Mouse (Mus musculus): Measurements from ENCODE around the gene Keap1. TPM values are rescaled to one million over a fixed set of nuclear protein-coding genes. Genes with fewer than 3 reads are reported as not detected.
A peak's percentile ranks its signal among the peaks of the same experiment; 100 is the strongest.
"Not testable (repeated sequence)": the region's sequence is repeated elsewhere in the genome, so short reads cannot be mapped to it uniquely, and the experiment has no call there.

Gene Keap1
- total and polyA plus RNA-seq, 2 experiments from 2014 or later: 45.7 to 79.0 TPM

GRCm38 (mm10) chr9:21274336-21274735 is 35.2 kb upstream of the Keap1 start:
- Histone ChIP-seq H3K4me3 (ENCODE audit: low read depth, low read length) (no peak overlapping the region), H3K36me3 (replicated peaks; ENCODE audit: control insufficient read depth, insufficient read depth, low read length) (peaks cover 96% of the 10 kb centered on the region), H3K27me3 (ENCODE audit: control insufficient read depth, insufficient read depth, low read length) (no peaks in the 10 kb centered on the region), H3K4me1 (ENCODE audit: control insufficient read depth, insufficient read depth) (peaks cover 7% of the 10 kb centered on the region; the same call in 1 of the 2 replicates), H3K4me2 (ENCODE audit: low read depth, low read length) (no peak overlapping the region), H3K9me3 (replicated peaks; ENCODE audit: control insufficient read depth, low read length) (no peaks in the 10 kb centered on the region), H3K9ac (replicated peaks; ENCODE audit: low read depth, low read length) (no peak overlapping the region), H3K27ac (ENCODE audit: low read depth) (peak overlapping the region; percentile 62)
- TF ChIP-seq CTCF (IDR thresholded peaks at IDR 0.05; ENCODE audit: low read depth): no peak
- no peak for TF ChIP-seq EP300 (IDR thresholded peaks at IDR 0.05; ENCODE audit: low read depth)
- ATAC-seq (ENCODE audit: insufficient read depth, low read depth) (peak; percentile 59), DNase-seq (ENCODE audit: low spot score) (peak; percentile 23)
- WGBS: 37% methylated on average over 3 of the region's 3 CpGs

- Histone ChIP-seq H3K9me3 (replicated peaks; ENCODE audit: control insufficient read depth, low read length) (no peaks in the 10 kb centered on the region), H3K27ac (ENCODE audit: low read depth) (peak overlapping the region; percentile 62), H3K36me3 (replicated peaks; ENCODE audit: control insufficient read depth, insufficient read depth, low read length) (peaks cover 96% of the 10 kb centered on the region), H3K4me2 (ENCODE audit: low read depth, low read length) (no peak overlapping the region), H3K4me1 (ENCODE audit: control insufficient read depth, insufficient read depth) (peaks cover 7% of the 10 kb centered on the region; the same call in 1 of the 2 replicates), H3K9ac (replicated peaks; ENCODE audit: low read depth, low read length) (no peak overlapping the region), H3K27me3 (ENCODE audit: control insufficient read depth, insufficient read depth, low read length) (no peaks in the 10 kb centered on the region), H3K4me3 (ENCODE audit: low read depth, low read length) (no peak overlapping the region)
- no peak for TF ChIP-seq EP300 (IDR thresholded peaks at IDR 0.05; ENCODE audit: low read depth)
- TF ChIP-seq CTCF (IDR thresholded peaks at IDR 0.05; ENCODE audit: low read depth): no peak
- no peak for ATAC-seq (ENCODE audit: insufficient read depth, low read depth)
- no peak for DNase-seq (ENCODE audit: low spot score)
- WGBS: 52% methylated on average over 7 of the region's 7 CpGs
Observed at GRCm38 (mm10) chr9:21273520-21274228, 34.5 kb upstream of the Keap1 start.

GRCm38 (mm10) chr9:21273094-21273493 is 33.9 kb upstream of the Keap1 start:
- H3K27ac ChIP-seq (ENCODE audit: low read depth): no peak overlapping the region
- TF ChIP-seq CTCF (IDR thresholded peaks at IDR 0.05; ENCODE audit: low read depth) (no peak), EP300 (IDR thresholded peaks at IDR 0.05; ENCODE audit: low read depth) (no peak)

DNA sequence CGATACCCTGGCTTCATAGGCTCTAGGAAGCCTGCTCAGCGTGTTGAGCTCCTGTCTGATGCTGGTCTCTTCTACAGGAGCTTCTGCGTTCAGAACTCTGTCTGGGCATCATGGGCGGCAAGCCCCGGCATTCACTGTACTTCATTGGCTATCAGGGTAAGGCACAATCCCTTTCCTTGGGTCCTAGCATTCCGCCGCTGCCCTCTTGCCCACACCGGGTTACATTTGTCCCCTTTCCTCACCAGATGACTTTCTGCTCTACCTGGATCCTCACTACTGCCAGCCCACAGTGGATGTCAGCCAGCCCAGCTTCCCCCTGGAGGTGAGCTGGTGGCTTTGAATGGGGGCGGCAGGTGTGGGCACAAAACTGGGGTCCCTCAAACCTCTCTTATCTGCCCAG is 33.2 kb upstream of the Keap1 start:
- DNase-seq (ENCODE audit: low spot score) (no peak), ATAC-seq (ENCODE audit: insufficient read depth, low read depth) (no peak)
- no peaks in the 10 kb centered on the region for H3K27me3 ChIP-seq (ENCODE audit: control insufficient read depth, insufficient read depth, low read length)
- H3K9me3 ChIP-seq (replicated peaks; ENCODE audit: control insufficient read depth, low read length): no peaks in the 10 kb centered on the region
- H3K4me3 ChIP-seq (ENCODE audit: low read depth, low read length): no peak overlapping the region
- no peak overlapping the region for H3K9ac ChIP-seq (replicated peaks; ENCODE audit: low read depth, low read length)
- no peak overlapping the region for H3K4me2 ChIP-seq (ENCODE audit: low read depth, low read length)
- 85% methylated on average over 9 of the region's 9 CpGs for WGBS
- peaks cover 7% of the 10 kb centered on the region; the same call in 1 of the 2 replicates for H3K4me1 ChIP-seq (ENCODE audit: control insufficient read depth, insufficient read depth)
- no peak overlapping the region for H3K27ac ChIP-seq (ENCODE audit: low read depth)
- peaks cover 94% of the 10 kb centered on the region for H3K36me3 ChIP-seq (replicated peaks; ENCODE audit: control insufficient read depth, insufficient read depth, low read length)
- TF ChIP-seq EP300 (IDR thresholded peaks at IDR 0.05; ENCODE audit: low read depth) (no peak), CTCF (IDR thresholded peaks at IDR 0.05; ENCODE audit: low read depth) (no peak)

More at GRCm38 (mm10) chr9:21273094-21273493, 33.9 kb upstream of the Keap1 start:
- ATAC-seq (ENCODE audit: insufficient read depth, low read depth): no peak
- Histone ChIP-seq H3K4me3 (ENCODE audit: low read depth, low read length) (no peak overlapping the region), H3K9me3 (replicated peaks; ENCODE audit: control insufficient read depth, low read length) (no peaks in the 10 kb centered on the region), H3K27me3 (ENCODE audit: control insufficient read depth, insufficient read depth, low read length) (no peaks in the 10 kb centered on the region), H3K36me3 (replicated peaks; ENCODE audit: control insufficient read depth, insufficient read depth, low read length) (peaks cover 97% of the 10 kb centered on the region), H3K9ac (replicated peaks; ENCODE audit: low read depth, low read length) (no peak overlapping the region), H3K4me2 (ENCODE audit: low read depth, low read length) (no peak overlapping the region), H3K4me1 (ENCODE audit: control insufficient read depth, insufficient read depth) (peaks cover 7% of the 10 kb centered on the region; the same call in 1 of the 2 replicates)
- WGBS: 78% methylated on average over 8 of the region's 8 CpGs
- DNase-seq (ENCODE audit: low spot score): no peak

GRCm38 (mm10) chr9:21269590-21269989 is 30.4 kb upstream of the Keap1 start:
- not testable (repeated sequence) for H3K9ac ChIP-seq (replicated peaks; ENCODE audit: low read depth, low read length)

DNA sequence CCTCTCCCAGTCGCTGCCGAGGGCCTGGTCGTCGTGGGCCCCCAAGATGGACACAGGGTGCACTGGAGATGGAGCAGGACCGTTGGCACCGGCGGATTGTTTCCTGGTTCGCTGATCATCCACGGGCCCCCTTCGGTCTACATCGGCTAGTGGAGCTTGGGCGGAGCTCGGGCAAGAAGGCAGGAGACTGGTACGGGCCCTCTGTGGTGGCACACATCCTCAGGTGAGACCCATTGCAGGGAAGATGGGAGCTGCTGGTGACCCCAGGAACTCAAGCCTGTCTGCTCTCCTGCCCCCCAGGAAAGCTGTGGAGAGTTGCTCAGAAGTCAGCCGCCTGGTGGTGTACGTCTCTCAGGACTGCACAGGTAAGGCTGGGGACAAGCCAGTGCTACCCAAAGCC is 29.1 kb upstream of the Keap1 start:
- no peak for TF ChIP-seq CTCF (IDR thresholded peaks at IDR 0.05; ENCODE audit: low read depth)
- TF ChIP-seq EP300 (IDR thresholded peaks at IDR 0.05; ENCODE audit: low read depth): no peak
- H3K36me3 ChIP-seq (replicated peaks; ENCODE audit: control insufficient read depth, insufficient read depth, low read length): peaks cover 59% of the 10 kb centered on the region
- H3K4me1 ChIP-seq (ENCODE audit: control insufficient read depth, insufficient read depth): peaks cover 20% of the 10 kb centered on the region
- H3K27ac ChIP-seq (ENCODE audit: low read depth): no peak overlapping the region
- no peak overlapping the region for H3K4me3 ChIP-seq (ENCODE audit: low read depth, low read length)
- WGBS: 94% methylated on average over 16 of the region's 16 CpGs
- ATAC-seq (ENCODE audit: insufficient read depth, low read depth) (no peak), DNase-seq (ENCODE audit: low spot score) (no peak)
- no peak overlapping the region for H3K9ac ChIP-seq (replicated peaks; ENCODE audit: low read depth, low read length)
- no peaks in the 10 kb centered on the region for H3K27me3 ChIP-seq (ENCODE audit: control insufficient read depth, insufficient read depth, low read length)
- no peaks in the 10 kb centered on the region for H3K9me3 ChIP-seq (replicated peaks; ENCODE audit: control insufficient read depth, low read length)
- H3K4me2 ChIP-seq (ENCODE audit: low read depth, low read length): no peak overlapping the region

More at GRCm38 (mm10) chr9:21269590-21269989, 30.4 kb upstream of the Keap1 start:
- Histone ChIP-seq H3K36me3 (replicated peaks; ENCODE audit: control insufficient read depth, insufficient read depth, low read length) (peaks cover 72% of the 10 kb centered on the region), H3K4me1 (ENCODE audit: control insufficient read depth, insufficient read depth) (peaks cover 23% of the 10 kb centered on the region)
- not testable (repeated sequence) for DNase-seq (ENCODE audit: low spot score); H3K4me3 ChIP-seq (ENCODE audit: low read depth, low read length); ATAC-seq (ENCODE audit: insufficient read depth, low read depth); H3K4me2 ChIP-seq (ENCODE audit: low read depth, low read length); H3K27me3 ChIP-seq (ENCODE audit: control insufficient read depth, insufficient read depth, low read length); H3K27ac ChIP-seq (ENCODE audit: low read depth); H3K9me3 ChIP-seq (replicated peaks; ENCODE audit: control insufficient read depth, low read length)
- 80% methylated on average over 5 of the region's 5 CpGs for WGBS
